Mouse (Mus musculus) liver, postnatal 0 days (tissue): ENCODE data around the gene Gm20388. TPM values are rescaled to one million over a fixed set of nuclear protein-coding genes. Genes with fewer than 3 reads are reported as not detected.

Source experiments
- ATAC-seq: fragments of 200-750 bp; cut with Nextera tagmentation; 2 replicates; pipeline ENCODE4 v1.8.0; 2017; ENCODE audit warnings: mild to moderate bottlenecking, moderate library complexity
- DNase-seq: peaks from one replicate; pipeline ENCODE4 v3.0.0-alpha.2; 2016
- H3K27ac ChIP-seq: fragments of 300-500 bp; sonication (generic); 2 replicates; pipeline ENCODE4 v1.5.1; 2014; ENCODE audit warnings: antibody characterized with exemption, moderate library complexity, mild to moderate bottlenecking, low read depth
- H3K27me3 ChIP-seq: fragments of 300-500 bp; sonication (generic); 2 replicates; pipeline ENCODE4 v1.6.1; 2014; ENCODE audit warnings: low read length, control low read depth, mixed read lengths; ENCODE audit not compliant: insufficient read depth
- H3K36me3 ChIP-seq: fragments of 300-500 bp; sonication (generic); replicated peaks from 2 replicates; pipeline ENCODE4 v1.6.1; 2014; ENCODE audit warnings: mild to moderate bottlenecking, control low read depth, low read length, moderate library complexity, mixed read lengths; ENCODE audit not compliant: insufficient read depth
- H3K4me1 ChIP-seq: fragments of 300-500 bp; sonication (generic); 2 replicates; pipeline ENCODE4 v1.6.1; 2014; ENCODE audit warnings: antibody characterized with exemption, mild to moderate bottlenecking, control low read depth; ENCODE audit not compliant: insufficient read depth
- H3K4me2 ChIP-seq: fragments of 300-500 bp; sonication (generic); 2 replicates; pipeline ENCODE4 v1.6.1; 2014; ENCODE audit warnings: low read depth, mild to moderate bottlenecking, low read length, moderate library complexity, mixed read lengths
- H3K4me3 ChIP-seq: fragments of 300-500 bp; sonication (generic); 2 replicates; pipeline ENCODE4 v1.5.1; 2014; ENCODE audit warnings: low read depth, low read length
- H3K9ac ChIP-seq: fragments of 300-500 bp; sonication (generic); replicated peaks from 2 replicates; pipeline ENCODE4 v1.6.1; 2014; ENCODE audit warnings: mild to moderate bottlenecking, moderate library complexity
- H3K9me3 ChIP-seq: fragments of 300-500 bp; sonication (generic); 2 replicates; pipeline ENCODE4 v1.6.1; 2016; ENCODE audit warnings: mild to moderate bottlenecking, control low read depth, low read length, mixed read lengths
- CTCF ChIP-seq: sonication (generic); IDR thresholded peaks from 2 replicates; pipeline ENCODE4 v1.5.1; 2016; ENCODE audit warnings: antibody characterized with exemption, low read depth
- EP300 ChIP-seq: IDR thresholded peaks from 2 replicates; pipeline ENCODE4 v1.6.1; 2016; ENCODE audit warnings: antibody characterized with exemption, low read depth, mild to moderate bottlenecking
- WGBS: fragments of 180-500 bp; shearing (Covaris S2); extraction: QIAGEN DNeasy Blood & Tissue Kit; methylation state at CpG from one replicate; pipeline ENCODE4 v1.1.7; 2014; ENCODE audit not compliant: insufficient replicate concordance; 5-methylcytosine and 5-hydroxymethylcytosine counted together
- polyA plus RNA-seq: library from polyadenylated mRNA; unstranded; fragments of >200 nt; fragmentation: Nextera tagmentation; extraction: Ambion mirVana; gene quantifications from 2 replicates; pipeline ENCODE4 v1.2.1, GENCODE M21; 2015

Gene Gm20388
- polyA plus RNA-seq, 1 experiment from 2014 or later = not detected

- Histone ChIP-seq H3K9ac (no peak overlapping the region), H3K27me3 (peaks cover 26% of the 10 kb centered on the region), H3K27ac (no peak overlapping the region), H3K4me3 (no peak overlapping the region), H3K4me1 (no peaks in the 10 kb centered on the region), H3K4me2 (peak overlapping the region; percentile 29; the same call in 1 of the 2 replicates), H3K36me3 (no peaks in the 10 kb centered on the region), H3K9me3 (no peaks in the 10 kb centered on the region)
- DNase-seq (no peak), ATAC-seq (no peak)
- no peak for TF ChIP-seq CTCF
- TF ChIP-seq EP300 = no peak
- 69% methylated on average over 7 of the region's 7 CpGs for WGBS
Observed at GRCm38 (mm10) chr8:119994114-119994513, 83.5 kb downstream of the Gm20388 start.

GRCm38 (mm10) chr8:119994556-119994955, 83.9 kb downstream of the Gm20388 start:
- no peak for TF ChIP-seq EP300
- TF ChIP-seq CTCF = no peak
- H3K4me1 ChIP-seq = no peaks in the 10 kb centered on the region
- no peaks in the 10 kb centered on the region for H3K9me3 ChIP-seq
- 67% methylated on average over 6 of the region's 6 CpGs for WGBS
- H3K4me3 ChIP-seq = no peak overlapping the region
- no peak for DNase-seq
- H3K9ac ChIP-seq = no peak overlapping the region
- ATAC-seq = no peak
- H3K27me3 ChIP-seq = peaks cover 26% of the 10 kb centered on the region
- no peak overlapping the region for H3K4me2 ChIP-seq
- no peak overlapping the region for H3K27ac ChIP-seq
- H3K36me3 ChIP-seq = no peaks in the 10 kb centered on the region

- ATAC-seq (no peak), DNase-seq (no peak)
- TF ChIP-seq EP300 = no peak
- TF ChIP-seq CTCF = no peak
- H3K36me3 ChIP-seq = no peaks in the 10 kb centered on the region
- 66% methylated on average over 4 of the region's 4 CpGs for WGBS
- H3K9me3 ChIP-seq = no peaks in the 10 kb centered on the region
- no peak overlapping the region for H3K27ac ChIP-seq
- peaks cover 14% of the 10 kb centered on the region for H3K27me3 ChIP-seq
- H3K4me1 ChIP-seq = no peaks in the 10 kb centered on the region
- H3K4me3 ChIP-seq = no peak overlapping the region
- no peak overlapping the region for H3K4me2 ChIP-seq
- H3K9ac ChIP-seq = no peak overlapping the region
Observed at GRCm38 (mm10) chr8:119997266-119997665, 86.6 kb downstream of the Gm20388 start.

GRCm38 (mm10) chr8:120000461-120000860, 89.8 kb downstream of the Gm20388 start:
- TF ChIP-seq CTCF (no peak), EP300 (no peak)
- no peak overlapping the region for H3K4me2 ChIP-seq
- no peak for ATAC-seq
- no peak overlapping the region for H3K9ac ChIP-seq
- no peaks in the 10 kb centered on the region for H3K9me3 ChIP-seq
- no peaks in the 10 kb centered on the region for H3K4me1 ChIP-seq
- H3K27me3 ChIP-seq = no peaks in the 10 kb centered on the region
- WGBS = 44% methylated on average over 8 of the region's 8 CpGs
- no peak for DNase-seq
- no peak overlapping the region for H3K27ac ChIP-seq
- no peak overlapping the region for H3K4me3 ChIP-seq
- H3K36me3 ChIP-seq = no peaks in the 10 kb centered on the region

GRCm38 (mm10) chr8:120001712-120002111, 91.1 kb downstream of the Gm20388 start:
- Histone ChIP-seq H3K4me3 (no peak overlapping the region), H3K27ac (no peak overlapping the region), H3K27me3 (no peaks in the 10 kb centered on the region), H3K4me1 (no peaks in the 10 kb centered on the region), H3K4me2 (no peak overlapping the region), H3K9me3 (no peaks in the 10 kb centered on the region), H3K9ac (no peak overlapping the region), H3K36me3 (no peaks in the 10 kb centered on the region)
- no peak for DNase-seq
- WGBS = 68% methylated on average over 7 of the region's 7 CpGs
- TF ChIP-seq CTCF (no peak), EP300 (no peak)
- no peak for ATAC-seq

GRCm38 (mm10) chr8:120002348-120002747, 91.7 kb downstream of the Gm20388 start:
- 54% methylated on average over 9 of the region's 9 CpGs for WGBS
- Histone ChIP-seq H3K27me3 (no peaks in the 10 kb centered on the region), H3K4me3 (no peak overlapping the region), H3K9ac (no peak overlapping the region), H3K4me2 (no peak overlapping the region), H3K9me3 (no peaks in the 10 kb centered on the region), H3K4me1 (no peaks in the 10 kb centered on the region), H3K36me3 (no peaks in the 10 kb centered on the region), H3K27ac (no peak overlapping the region)
- no peak for DNase-seq
- ATAC-seq = no peak
- TF ChIP-seq EP300 (no peak), CTCF (no peak)

- H3K27ac ChIP-seq = no peak overlapping the region
- TF ChIP-seq EP300 (no peak), CTCF (no peak)
Observed at GRCm38 (mm10) chr8:120004154-120004702, 93.6 kb downstream of the Gm20388 start.

More at GRCm38 (mm10) chr8:120004154-120004702, 93.6 kb downstream of the Gm20388 start:
- no peak for DNase-seq
- Histone ChIP-seq H3K36me3 (no peaks in the 10 kb centered on the region), H3K4me2 (no peak overlapping the region), H3K9ac (no peak overlapping the region), H3K4me3 (no peak overlapping the region), H3K4me1 (no peaks in the 10 kb centered on the region), H3K9me3 (no peaks in the 10 kb centered on the region), H3K27me3 (no peaks in the 10 kb centered on the region)
- no peak for ATAC-seq
- WGBS = 71% methylated on average over 14 of the region's 14 CpGs
